Mouse (Mus musculus): Measurements from ENCODE around the gene Rbbp6.
A peak's percentile ranks its signal among the peaks of the same experiment; 100 is the strongest.

Gene Rbbp6

DNA sequence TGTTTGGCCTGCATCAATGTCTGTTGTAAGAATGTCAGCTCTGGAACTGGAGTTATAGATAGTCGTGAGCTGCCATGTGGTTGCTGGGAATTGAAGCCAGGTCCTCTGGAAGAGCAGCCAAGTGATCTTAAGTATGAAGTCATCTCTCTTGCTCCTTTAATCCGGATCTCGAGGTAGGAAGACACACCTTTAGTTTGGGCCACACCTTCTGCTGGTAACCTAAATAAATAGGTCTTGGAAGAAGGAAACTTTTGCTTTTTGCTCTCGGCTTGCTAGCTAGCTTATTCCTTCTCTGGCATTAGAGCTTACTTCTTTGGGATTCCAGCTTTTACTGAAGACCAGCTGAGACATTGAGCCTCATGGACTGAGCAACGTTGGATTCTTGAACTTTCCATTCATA is at the start of gene Rbbp6:
Gene Rbbp6 (plus strand): TSS at position 301 of the 400 bp plus-strand sequence.
- no peak for DNase-seq (ENCODE audit: low spot score)

- no peak for DNase-seq (ENCODE audit: low spot score)
These were observed 45.5 kb upstream of the Rbbp6 start for GRCm38 (mm10) chr7:122919728-122920582.

- no peak for DNase-seq (ENCODE audit: low spot score)
These were observed 43.9 kb upstream of the Rbbp6 start for GRCm38 (mm10) chr7:122921537-122921936.

DNA sequence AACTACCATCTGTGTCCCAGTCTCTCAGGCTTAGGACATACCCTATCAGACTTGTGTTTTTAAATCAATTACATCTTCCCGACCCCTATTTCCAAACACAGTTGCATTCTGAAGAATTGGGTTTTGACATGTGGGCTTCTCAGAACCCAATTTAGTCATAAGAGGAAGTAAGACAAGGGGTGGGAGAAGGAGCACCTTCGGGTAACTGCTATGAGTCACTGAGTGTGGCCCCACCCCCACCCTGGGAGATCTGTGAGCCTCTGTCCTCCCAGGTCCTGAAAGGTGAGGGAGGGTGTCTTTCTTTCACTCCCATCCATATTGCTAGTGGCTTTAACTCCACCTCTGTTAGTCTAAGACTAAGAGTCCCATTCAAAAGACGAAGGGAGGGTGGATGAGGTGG is 41.2 kb upstream of the Rbbp6 start:
- no peak for DNase-seq (ENCODE audit: low spot score)

DNA sequence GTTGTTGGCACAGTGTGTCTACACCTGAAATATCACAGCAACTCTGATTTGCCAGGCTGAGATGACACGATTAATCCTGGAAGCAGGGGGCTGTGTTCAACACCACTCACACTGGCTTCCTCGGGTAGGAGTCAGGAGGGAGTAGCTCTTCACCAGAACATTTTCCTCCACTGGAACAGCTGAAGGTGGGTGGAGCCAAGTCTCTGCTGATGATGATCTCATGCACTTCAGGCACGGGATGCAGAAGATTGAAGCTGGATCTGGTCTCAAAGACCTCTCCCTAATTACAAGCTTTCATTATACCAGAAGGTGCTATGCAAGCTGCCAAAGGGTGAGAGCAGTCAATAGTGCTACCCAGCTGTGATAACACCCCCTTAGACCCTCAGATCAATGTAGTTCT is 35.0 kb upstream of the Rbbp6 start:
- DNase-seq (ENCODE audit: low spot score): no peak

GRCm38 (mm10) chr7:122932171-122932570 is 33.3 kb upstream of the Rbbp6 start:
- no peak for DNase-seq (ENCODE audit: low spot score)

DNA sequence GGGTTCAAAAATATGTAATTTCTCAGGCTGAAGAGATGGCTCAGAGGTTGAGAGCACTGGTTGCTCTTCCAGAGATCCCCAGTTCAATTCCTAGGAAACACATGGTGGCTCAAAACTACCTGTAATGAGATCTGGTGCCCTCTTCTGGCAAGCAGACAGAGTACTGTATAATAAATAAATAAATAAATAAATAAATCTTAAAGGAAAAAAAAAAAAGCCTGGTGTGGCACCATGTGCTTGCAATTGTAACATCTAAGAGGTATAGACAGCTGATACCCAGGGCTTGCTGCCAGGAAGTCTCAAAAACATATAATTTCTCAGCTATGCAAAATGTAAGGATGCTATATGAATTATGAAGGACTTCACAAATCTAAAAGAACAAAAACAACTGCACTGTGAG is 28.9 kb upstream of the Rbbp6 start:
- no peak for DNase-seq (ENCODE audit: low spot score)

DNA sequence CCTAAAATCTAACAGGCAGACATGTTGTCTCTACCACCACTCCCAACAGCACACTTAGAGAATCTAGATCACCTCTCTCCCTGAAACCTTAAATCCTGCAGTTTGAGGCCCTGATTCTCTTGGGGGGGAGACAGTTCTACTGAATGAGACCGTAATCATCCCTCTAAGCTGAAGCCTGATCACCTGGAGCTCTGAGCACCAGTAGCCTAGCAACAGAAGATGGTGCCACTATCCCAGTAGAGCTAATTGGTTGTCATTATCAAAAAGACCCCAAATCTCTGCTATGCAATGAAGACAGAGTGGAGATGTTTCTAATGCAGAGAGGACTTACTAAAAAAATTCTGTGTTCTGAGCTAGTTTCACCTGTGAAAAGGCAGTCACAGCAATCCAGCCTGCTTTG is 27.3 kb upstream of the Rbbp6 start:
- no peak for DNase-seq (ENCODE audit: low spot score)

DNA sequence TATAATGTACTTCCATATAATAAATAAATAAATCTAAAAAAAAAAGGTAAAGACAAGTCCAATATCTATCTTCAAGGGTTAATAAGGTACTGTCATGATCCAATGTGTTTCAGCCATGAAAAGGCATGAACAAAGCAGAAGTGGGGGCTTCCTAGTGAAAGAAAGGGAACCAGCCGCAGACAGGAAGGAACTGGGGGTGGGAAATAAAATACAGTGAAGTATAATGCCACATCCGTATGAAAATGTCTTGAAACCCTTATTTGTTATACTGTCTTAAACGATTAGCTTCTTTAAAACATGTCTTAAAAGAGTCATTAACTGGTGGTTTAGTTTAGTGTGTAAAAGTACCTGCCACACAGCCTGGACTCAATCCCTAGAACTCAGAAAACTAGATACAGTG is 26.3 kb upstream of the Rbbp6 start:
- no peak for DNase-seq (ENCODE audit: low spot score)

DNA sequence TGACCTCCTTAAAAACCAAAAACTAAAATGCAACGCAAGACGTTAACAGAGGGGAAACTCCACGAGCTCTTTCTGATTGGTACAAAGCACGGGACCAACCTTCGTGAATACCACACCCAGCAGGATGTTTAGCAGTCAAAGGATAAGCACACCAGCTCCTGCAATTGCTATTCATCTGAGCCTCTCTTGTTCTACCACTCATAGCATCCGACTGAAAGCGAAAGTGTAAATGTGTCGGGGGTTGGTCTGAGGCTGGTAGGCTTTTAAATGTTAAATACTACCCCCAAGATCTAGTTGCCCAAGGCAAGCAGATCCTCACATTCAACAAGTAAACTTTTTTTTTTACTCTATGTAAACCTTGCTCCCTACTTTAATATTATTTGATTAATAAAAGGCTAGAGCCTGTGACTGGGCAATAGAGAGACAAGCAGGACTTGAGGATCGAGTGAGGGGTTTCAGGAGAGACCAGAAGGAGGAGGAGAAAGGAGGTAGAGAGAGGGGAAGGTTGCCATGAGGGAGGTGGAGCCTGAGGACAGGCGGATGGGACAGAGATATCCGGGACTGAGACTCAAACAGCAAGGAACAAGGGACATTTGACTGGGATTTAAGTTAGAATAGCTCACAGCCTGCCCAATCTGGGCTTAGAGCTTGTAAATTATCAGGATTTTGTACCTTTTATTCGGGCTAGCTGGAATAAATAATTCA is 25.0 kb upstream of the Rbbp6 start:
- DNase-seq (ENCODE audit: low spot score): no peak

DNA sequence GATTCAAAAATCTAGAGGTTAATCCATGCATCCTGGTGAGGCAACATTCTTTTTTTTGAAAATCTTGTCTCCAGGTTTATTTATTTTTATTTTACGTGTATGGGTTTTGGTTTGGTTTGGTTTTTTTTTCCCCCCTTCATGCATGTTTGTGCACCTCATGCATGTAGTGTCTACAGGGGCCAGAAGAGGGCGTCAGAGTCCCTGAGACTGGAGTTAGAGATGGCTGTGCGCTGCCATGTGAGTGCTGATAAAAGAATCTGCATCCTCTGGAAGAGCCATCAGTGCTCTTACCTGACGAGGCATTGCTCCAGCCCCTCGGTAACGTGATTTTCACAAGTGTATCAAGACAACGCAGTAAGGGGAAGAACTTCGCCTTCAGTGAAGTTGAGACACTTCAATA is 23.4 kb upstream of the Rbbp6 start:
- DNase-seq (ENCODE audit: low spot score): no peak

- DNase-seq (ENCODE audit: low spot score): peak; percentile 70
These were observed 20.3 kb upstream of the Rbbp6 start for GRCm38 (mm10) chr7:122945149-122945548.

- DNase-seq (ENCODE audit: low spot score): no peak
These were observed 16.2 kb upstream of the Rbbp6 start for GRCm38 (mm10) chr7:122949268-122949667.

DNA sequence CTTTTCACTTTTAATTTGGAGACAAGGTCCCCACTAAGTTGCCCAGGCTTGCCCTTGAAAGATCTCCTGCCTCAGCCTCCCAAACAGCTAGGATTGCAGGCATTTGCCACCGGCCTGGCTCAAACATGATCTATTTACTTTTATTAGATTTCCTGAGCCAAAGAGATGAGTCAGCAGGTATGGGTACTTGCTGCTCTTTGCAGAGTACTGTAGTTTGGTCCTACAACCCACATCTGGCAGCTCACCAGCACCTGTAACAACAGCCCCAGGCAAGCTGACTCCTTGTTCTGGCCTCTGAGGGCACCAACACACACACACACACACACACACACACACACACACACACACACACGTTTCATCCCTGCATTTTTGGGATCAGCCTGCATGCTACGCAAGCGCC is 14.0 kb upstream of the Rbbp6 start:
- DNase-seq (ENCODE audit: low spot score): no peak

DNA sequence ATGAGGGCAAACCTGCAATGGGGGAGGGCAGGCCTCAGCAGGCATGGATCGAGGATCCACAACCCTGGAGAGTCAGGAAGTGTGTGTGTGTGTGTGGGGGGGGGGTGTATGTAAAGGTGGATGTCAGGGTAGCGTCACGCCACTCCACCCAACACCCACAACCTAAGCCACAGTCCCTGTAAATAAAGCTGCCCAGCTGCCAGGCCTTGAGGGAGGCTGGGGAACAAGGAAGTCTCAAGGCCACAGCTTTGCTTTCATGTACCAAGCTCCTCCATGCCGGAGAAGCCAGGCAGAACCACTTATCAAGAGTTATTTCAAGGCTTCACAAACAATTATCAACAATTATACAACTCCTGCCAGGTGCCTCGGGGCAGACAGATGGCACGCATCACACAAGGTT is 13.4 kb upstream of the Rbbp6 start:
- no peak for DNase-seq (ENCODE audit: low spot score)

- no peak for DNase-seq (ENCODE audit: low spot score)
These were observed 10.8 kb upstream of the Rbbp6 start for GRCm38 (mm10) chr7:122954451-122955225.

DNA sequence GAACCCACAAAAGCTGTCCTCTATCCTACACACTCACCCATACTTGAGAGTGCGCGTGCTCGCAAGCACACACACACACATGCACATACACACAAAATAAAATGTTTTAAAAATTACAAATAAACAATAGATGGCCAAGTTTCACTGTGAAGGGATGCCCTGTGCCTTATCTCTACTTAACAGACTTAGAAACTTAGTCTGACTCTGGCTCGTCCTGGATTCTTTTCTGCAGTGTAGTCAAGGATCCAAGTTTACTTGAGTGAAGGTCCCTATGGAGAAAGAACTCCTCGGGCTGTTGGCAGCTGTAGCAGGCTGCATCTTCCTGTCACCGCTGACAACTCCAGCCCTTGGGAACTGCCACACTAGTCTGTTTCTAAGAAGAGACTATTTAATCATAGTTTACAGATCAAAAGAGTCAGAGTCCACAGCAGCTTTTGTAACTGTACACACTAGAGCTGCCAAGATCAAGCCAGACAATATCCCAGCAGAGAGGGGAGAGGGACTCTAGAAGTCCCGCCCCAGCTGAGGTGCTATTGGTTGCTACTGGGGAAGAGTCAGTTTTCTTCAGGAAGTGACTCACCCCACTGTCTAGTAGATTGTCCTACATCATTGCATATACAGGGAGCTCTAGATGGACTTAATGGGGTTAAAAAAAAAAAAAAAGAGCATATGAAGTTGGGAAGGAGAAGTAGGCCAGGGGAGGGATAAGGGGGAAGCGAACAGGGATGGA is 10.1 kb upstream of the Rbbp6 start:
- DNase-seq (ENCODE audit: low spot score): peak; percentile 24

DNA sequence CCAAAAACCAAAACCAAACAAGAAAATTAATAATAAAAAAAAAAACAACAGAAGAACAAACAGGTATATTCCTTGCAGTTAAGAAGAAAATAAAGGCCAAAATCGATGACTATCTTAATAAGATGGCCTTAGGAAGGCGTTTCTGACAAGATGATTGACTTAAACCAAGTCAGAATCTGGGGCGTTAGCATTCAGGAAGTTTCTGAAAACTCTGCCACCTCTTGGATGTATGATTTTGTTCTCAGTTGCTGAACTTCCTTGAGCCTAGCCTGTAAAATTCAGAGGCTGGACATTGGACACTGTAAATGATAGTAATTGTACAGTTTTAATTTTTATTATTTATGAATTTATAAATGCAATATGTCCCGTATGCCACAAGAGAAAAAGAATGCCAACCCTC is 3.3 kb downstream of the Rbbp6 start:
- DNase-seq (ENCODE audit: low spot score): no peak

DNA sequence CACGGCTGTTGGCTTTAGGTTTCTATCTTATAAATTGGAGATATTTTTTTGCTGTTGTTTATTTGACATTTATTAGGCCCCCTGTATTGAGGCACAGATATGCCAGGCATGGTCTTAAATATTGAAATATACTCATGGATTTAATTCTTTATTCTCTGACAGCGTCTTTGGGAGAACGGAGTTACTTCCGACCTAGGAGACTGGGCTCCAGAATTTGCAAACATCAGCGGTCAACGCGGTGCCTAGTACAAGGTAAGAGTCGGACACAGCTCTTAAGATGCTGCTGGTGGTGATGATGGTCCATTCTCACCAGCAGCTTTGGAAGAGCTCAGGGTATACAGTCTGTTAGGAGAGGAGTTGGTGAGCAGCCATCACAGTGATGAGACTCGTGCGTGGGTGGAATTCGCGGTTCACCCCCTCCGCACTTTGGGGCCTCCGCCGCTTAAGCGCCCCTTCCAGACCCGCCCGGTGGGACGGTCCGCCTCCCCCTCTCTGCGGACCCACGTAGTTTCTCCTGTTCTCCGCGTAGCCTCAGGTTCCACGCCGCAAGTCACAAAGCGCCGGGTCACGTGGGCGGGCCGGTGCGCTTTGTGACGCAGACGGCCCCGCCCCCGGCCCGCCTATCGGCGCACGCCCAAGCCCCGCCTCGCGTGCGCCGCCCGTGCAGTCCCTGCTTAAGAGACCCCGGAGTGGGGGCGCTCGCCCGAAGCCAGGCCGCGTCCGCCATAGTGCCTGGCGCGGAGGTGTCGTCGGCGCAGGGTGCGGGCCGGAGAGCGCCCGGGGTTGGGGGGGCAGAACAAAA is 3.9 kb downstream of the Rbbp6 start:
- peak; percentile 94 for DNase-seq (ENCODE audit: low spot score)

- DNase-seq (ENCODE audit: low spot score): peak; percentile 48
These were observed 4.8 kb downstream of the Rbbp6 start for GRCm38 (mm10) chr7:122970119-122970781.
